Mouse (Mus musculus) heart, postnatal 4 days (tissue): ENCODE data around the gene Pcx. TPM values are rescaled to one million over a fixed set of nuclear protein-coding genes. Genes with fewer than 3 reads are reported as not detected.
A peak's percentile ranks its signal among the peaks of the same experiment; 100 is the strongest.

Experiments used
- DNase-seq: peaks from one replicate; pipeline ENCODE4 v3.0.0; 2021
- microRNA-seq, 2 experiments: library from miRNA; unstranded; fragments of <30 nt; microRNA quantifications; one replicate each; pipeline ENCODE4 v1.2.0; 2021 to 2022
- total RNA-seq, 2 experiments: library from RNA; stranded (reverse); gene quantifications; 2 replicates each; pipeline ENCODE4 v1.2.3; 2021

The Pcx gene
- total RNA-seq, 2 experiments from 2014 or later: 6.9 to 8.8 TPM

DNA sequence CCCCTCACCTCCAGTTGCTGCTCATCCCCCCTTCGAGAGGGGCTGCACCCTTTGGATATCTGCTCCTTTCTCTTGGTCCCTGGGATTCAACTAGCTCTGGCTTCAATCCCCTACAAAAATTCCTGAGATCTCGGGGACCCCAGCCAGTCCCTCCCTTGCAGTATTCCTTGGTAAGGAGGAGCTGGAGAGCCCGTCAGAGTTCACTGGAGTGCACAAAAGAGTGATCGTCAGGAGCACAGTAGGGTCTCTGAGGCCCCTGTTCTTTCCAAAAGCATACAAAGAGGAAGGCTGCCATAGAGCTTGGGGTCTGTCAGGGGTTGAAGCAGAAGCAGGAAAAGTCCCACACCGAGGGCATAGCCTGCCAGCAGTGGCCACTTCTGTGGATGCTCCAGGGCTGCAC, 112.5 kb downstream of the Pcx start:
- no peak for DNase-seq

DNA sequence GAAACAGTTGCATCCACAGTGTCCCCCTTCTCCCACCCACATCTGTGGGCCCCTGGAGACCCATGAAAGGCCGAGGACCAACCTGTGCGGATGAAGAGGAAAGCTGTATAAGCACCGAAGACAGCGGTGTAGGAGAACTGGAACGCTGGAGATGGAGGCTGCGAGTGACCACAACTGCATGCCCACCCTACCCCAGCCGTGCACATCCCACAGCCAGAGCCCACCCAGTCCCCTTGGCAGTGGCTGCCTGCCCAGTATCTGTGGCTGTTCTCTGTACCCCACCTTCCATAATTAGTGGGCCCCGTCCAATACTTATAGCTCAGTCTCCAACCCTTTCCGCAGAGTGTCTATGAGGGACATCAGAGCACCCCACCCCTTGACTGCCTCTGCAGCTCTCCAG, 113.1 kb downstream of the Pcx start:
- no peak for DNase-seq

DNA sequence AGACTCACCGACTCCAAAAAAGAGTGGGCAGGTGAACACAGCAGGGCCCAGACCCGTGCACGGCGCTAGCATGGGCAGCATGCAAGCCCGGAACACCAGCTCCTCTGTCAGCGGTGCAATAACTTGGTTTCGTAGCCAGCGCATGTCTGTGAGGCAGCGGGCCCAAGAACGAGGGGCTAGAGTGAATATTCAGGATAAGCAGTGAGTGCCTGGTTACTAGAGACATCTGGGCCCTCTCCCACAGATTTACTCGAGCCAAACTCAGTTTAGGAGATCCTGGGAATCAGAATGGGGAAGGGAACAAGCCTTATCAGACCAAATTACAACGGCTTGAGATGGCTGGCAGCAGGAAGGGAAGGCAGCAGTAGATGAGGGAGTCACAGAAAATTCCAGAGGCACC, 113.7 kb downstream of the Pcx start:
- no peak for DNase-seq

DNA sequence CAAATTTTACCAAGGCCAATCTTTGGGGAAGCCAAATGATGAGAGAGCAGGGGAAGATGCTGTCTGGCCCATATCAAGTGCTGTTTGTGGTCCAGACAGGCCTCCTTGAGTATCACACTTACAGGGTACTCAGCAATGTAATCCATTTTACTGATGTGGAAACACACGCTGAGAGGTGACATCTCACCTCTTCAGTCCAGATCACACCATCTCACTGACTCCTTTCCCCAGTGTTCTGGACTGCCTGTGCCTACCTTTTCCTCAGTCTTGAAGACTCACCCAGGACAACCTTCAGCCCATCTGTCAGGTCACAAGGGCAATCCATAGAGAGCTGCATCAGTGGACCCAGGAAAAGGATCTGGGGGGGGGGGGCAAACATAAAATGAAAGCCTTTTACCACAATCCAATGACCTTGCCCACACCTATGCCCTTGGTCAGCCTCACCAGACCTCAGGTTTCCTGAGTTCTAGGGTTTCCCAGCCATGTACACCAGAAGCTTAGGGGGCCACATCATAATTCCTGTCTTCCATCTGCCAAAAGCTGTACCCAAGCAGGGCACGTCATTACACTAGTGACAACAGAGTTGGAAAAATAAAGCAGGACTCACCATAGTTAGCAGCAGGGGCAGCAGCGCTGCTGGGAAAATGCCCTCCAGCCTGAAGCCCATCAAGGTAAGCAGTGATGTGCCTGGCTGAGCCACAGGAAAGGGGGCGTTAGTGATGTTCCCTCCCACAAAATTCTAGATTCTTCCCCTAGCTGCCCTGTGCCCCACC, 114.3 kb downstream of the Pcx start:
- no peak for DNase-seq

DNA sequence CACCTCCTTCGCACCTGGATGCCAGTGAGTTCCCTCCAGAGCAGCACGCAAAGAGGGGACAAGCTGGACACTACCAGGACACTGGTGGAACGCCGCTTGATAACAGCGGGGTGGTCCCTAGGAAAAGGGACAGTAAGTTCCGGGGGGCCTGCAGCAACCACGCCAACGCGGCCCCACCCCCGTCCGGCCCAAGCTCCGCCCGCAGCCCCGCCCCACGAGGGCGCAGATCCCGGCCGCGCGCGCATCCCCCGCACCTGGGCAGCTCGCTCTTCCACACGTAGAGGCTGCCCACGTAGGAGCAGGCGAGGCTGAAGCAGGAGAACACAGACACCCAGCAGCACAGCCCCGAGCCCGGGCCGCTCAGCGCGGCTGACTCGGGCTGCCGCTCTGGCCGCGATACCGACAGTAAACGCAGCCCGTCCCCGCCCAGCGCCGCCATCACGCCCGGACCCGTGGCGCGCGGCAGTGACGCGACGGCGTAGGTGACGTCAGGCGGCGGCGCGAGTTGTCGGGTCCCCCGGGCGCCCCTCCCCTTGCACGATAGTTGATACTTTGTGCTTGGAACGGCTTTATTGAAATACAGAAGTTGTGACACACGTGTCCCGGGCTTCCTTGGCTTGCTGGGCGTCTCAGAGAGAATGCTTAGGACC, 115.0 kb downstream of the Pcx start, which contains the start of gene Rce1:
Gene Rce1, minus strand, starts transcription at position 463 of the 650 bp plus-strand sequence.
- peak; percentile 91 for DNase-seq

DNA sequence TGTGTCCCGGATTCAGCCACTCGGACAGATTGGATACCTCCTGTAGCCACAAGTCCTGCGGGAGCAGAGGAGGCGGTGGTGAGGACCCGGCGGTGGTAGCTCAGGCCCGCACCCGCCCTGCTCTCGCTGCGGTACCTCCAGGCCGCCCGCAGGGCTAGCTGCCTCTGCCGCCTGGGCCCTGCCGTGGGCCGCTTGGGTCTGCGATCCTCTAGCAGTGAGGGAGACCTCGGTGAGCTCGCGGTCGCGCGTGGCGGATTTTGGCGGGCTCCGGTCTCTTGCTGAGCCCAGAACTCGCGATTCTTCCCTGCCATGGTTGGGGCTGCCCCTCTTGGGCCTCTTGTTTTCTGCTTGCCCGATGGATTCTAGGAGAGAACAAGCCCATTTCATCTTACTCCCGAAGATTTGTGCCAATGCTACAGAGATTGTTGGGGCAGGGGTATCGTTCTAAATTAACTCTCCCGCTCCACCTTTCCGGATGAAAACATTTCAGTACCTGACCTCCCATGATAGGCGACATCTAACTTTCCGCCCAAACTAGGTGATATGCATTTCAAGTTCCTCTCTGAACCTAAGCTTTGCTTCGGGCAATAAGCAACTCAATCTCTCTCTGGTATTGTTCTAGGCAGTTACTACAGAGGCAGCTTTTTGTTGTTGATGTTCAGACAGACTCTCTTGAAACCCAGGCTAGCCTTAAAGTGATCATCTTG, 115.7 kb downstream of the Pcx start:
- DNase-seq: no peak

DNA sequence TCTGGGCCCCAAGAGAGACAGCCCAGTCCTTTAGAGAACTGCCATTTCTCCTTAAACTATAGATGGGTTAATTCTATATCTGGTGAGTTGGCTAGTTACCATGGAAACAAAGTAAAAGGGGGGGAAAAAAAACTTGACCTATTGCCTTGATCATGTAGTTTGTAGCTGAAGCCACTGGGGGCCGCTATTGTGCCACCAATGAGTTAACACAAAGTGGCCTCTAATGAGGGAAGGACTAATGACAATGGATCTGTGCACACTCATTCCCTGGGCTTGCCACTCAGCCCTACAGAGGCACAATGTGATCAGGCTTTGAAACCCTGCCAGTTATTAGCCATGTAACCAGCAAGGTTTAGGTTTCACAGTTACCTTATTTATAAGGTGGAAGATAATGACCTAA, 118.5 kb downstream of the Pcx start:
- DNase-seq: peak; percentile 80

DNA sequence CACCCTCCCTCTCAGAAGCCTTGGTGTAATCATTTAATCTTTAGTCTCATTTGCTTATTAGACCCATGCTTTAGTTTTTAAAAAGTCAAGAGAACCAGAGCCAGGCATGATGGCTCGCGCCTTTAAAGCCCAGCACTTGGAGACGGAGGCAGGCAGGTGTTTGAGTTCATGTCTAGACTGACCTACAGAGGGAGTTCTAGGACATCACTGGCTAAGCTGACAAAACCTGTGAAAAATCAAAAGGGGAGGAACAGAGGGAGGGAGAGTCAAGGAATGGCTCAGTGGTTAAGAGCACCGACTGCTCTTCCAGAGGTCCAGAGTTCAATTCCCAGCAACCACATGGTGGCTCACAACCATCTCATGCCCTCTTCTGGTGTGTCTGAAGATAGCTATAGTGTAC, 125.7 kb downstream of the Pcx start:
- DNase-seq: no peak

DNA sequence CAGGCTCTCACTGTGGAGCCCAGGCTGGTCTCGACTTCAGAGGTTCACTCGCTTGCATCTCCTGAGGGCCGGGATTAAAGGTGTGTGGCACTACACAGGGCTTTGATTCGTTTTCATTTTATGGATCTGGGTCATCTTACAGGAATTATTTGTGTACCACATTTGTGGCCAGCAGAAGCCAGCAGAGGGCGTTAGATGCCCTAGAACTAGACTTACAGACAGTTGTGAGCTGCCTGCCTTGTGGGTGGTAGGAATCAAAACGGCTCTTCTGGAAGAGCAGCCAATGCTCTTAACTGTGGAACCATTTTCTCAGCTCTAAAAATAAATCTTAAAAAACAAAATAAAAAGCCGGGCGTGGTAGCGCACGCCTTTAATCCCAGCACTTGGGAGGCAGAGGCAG, 134.0 kb downstream of the Pcx start:
- no peak for DNase-seq

DNA sequence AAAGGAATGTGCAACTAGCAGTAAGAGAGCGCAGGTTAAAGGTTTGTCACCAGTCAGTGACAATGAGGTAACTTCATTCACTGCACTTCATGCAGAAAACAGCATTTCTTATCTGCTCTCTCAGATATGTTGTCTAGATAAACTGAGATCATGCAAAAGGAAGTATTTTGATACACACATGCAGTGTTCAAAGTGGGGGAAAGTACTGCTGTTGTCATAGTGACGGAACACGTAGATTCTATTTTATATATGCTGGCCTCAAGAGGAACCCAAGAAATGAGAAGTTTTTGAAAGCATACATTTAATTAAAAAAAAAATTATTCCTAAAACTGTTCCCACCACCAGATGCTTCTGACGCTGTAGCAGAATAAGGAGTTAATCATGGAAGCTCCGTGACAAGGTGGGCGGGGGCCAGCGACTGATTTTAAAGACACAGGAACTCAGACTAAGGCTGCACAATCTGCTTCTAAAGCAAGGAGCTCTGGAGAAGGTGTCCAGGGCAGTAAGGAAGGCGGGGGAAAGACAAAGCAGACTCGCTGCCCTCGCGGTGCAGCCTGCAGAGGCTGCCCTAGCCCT, 136.7 kb downstream of the Pcx start:
- DNase-seq: no peak

DNA sequence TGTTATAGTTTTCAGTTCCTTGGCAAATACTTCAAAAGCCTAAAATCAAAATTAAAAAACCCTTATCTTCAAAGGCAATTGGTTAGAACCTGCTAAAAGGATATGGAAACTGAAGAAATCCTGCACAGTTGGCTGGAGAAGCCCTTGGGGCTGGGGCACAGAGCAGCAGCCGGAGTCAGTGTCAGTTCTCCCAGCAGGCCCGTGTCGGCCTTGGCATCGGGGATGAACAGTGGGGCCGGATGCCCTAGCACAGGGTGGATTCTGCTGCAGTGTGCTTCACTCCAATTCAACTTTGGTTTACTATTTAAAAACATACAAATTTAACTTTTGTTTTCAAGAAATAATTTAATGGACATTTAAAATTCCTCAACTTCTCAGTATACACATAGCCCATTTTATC, 147.9 kb downstream of the Pcx start:
- DNase-seq: no peak

DNA sequence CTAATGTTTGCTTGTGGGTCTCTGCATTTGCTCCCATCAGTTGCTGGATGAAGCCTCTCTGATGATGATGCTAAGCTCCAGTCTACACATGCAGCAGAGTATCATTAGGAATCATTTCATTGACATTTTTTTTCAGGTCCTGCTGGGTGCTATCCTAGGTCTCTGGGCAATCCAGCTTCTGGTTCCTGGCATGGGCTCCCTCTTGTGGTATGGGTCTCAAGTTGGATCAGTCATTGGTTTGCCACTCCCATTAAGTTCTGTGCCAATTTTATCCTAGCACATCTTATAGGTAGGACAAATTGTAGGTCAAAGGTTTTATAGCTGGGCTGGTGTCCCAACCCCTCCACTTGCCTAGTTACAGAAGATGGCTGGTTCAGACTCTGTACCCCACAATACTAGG, 156.5 kb downstream of the Pcx start:
- DNase-seq: no peak

DNA sequence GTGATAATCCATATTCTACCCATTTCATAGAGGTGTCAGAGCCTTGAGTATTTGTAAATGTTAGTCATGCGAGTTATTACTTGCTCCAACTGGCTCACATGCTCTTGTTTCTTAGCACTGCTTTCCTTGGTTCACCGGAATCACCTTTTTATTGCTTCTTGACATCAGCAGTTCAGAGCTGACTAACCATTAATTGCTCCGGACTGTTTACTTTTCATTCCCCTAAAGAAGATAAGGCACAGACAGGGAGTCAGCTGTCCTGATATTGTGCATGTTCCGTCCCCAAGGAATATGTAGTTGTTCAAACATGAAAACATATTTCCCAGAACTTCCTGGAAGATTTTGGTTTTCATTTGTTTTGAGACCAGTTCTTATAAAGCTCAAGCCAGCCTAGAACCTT, 160.5 kb downstream of the Pcx start:
- no peak for DNase-seq

Small RNAs within 50 kb of the gene (microRNA-seq; reads per million reads assigned to microRNA genes)
- 1.7 to 1.8 reads per million in 2 experiments for gene Mir6986

Other genes with a start within 250 kb of the Pcx start
- gene Ssh3, start 241.3 kb upstream of the Pcx start, total RNA-seq: 1 to 10 TPM; 8.4 to 9.0 TPM
- 1 to 10 TPM; 1.1 to 1.3 TPM for gene Ankrd13d, start 227.3 kb upstream of the Pcx start, total RNA-seq
- 10 to 100 TPM; 46.2 to 54.0 TPM for gene Grk2, start 204.2 kb upstream of the Pcx start, total RNA-seq
- 10 to 100 TPM; 57.1 to 59.1 TPM for gene Kdm2a, start 112.2 kb upstream of the Pcx start, total RNA-seq
- gene Rhod, start 71.0 kb upstream of the Pcx start, total RNA-seq: 10 to 100 TPM; 11.4 to 12.1 TPM
- under 1 TPM; 0.74 to 0.98 TPM for gene Syt12, start 33.0 kb upstream of the Pcx start, total RNA-seq
- not detected for gene 2010003K11Rik, start 11.9 kb upstream of the Pcx start, total RNA-seq
- 10 to 100 TPM; 19.1 to 20.5 TPM for gene Lrfn4, start 105.2 kb downstream of the Pcx start, total RNA-seq
- gene Rce1, start 115.2 kb downstream of the Pcx start, total RNA-seq: 10 to 100 TPM; 16.1 to 18.0 TPM
- under 1 TPM; 0.12 to 0.68 TPM for gene Gm960, start 188.2 kb downstream of the Pcx start, total RNA-seq
- gene Sptbn2, start 200.7 kb downstream of the Pcx start, total RNA-seq: under 1 TPM; 0.25 to 0.33 TPM
- 1 to 10 TPM; 7.5 to 8.3 TPM for gene Rbm4b, start 246.0 kb downstream of the Pcx start, total RNA-seq